Mouse (Mus musculus) cerebellum, adult 11-12 months (tissue): Measurements from ENCODE around the gene Tbxas1.

Source experiments
- DNase-seq: peaks from one replicate; pipeline ENCODE4 v3.0.0; 2022

The Tbxas1 gene

GRCm38 (mm10) chr6:38923870-38924817 is 48.9 kb downstream of the Tbxas1 start:
- no peak for DNase-seq

GRCm38 (mm10) chr6:38925719-38926118 is 50.5 kb downstream of the Tbxas1 start:
- no peak for DNase-seq

GRCm38 (mm10) chr6:38926135-38926962 is 51.1 kb downstream of the Tbxas1 start:
- no peak for DNase-seq

- DNase-seq: no peak
These were observed 51.8 kb downstream of the Tbxas1 start for GRCm38 (mm10) chr6:38926963-38927361.

GRCm38 (mm10) chr6:38928489-38928888 is 53.3 kb downstream of the Tbxas1 start:
- DNase-seq: no peak

- no peak for DNase-seq
These were observed 60.8 kb downstream of the Tbxas1 start for GRCm38 (mm10) chr6:38936009-38936408.

- no peak for DNase-seq
These were observed 63.2 kb downstream of the Tbxas1 start for GRCm38 (mm10) chr6:38938421-38938820.

GRCm38 (mm10) chr6:38939096-38939495 is 63.9 kb downstream of the Tbxas1 start:
- no peak for DNase-seq

GRCm38 (mm10) chr6:38941016-38941415 is 65.8 kb downstream of the Tbxas1 start:
- no peak for DNase-seq

GRCm38 (mm10) chr6:38942771-38943170 is 67.6 kb downstream of the Tbxas1 start:
- no peak for DNase-seq

GRCm38 (mm10) chr6:38944392-38944791 is 69.2 kb downstream of the Tbxas1 start:
- DNase-seq: no peak

- DNase-seq: no peak
These were observed 69.6 kb downstream of the Tbxas1 start for GRCm38 (mm10) chr6:38944826-38945225.

- no peak for DNase-seq
These were observed 70.5 kb downstream of the Tbxas1 start for GRCm38 (mm10) chr6:38945681-38946080.

GRCm38 (mm10) chr6:38947282-38947681 is 72.1 kb downstream of the Tbxas1 start:
- peak; percentile 8 for DNase-seq

- no peak for DNase-seq
These were observed 74.5 kb downstream of the Tbxas1 start for GRCm38 (mm10) chr6:38949683-38950161.

GRCm38 (mm10) chr6:38950341-38950740 is 75.1 kb downstream of the Tbxas1 start:
- DNase-seq: no peak

- DNase-seq: no peak
These were observed 75.6 kb downstream of the Tbxas1 start for GRCm38 (mm10) chr6:38950838-38951237.

- DNase-seq: no peak
These were observed 81.4 kb downstream of the Tbxas1 start for GRCm38 (mm10) chr6:38956641-38957040.

GRCm38 (mm10) chr6:38957246-38957645 is 82.0 kb downstream of the Tbxas1 start:
- DNase-seq: no peak

GRCm38 (mm10) chr6:38959502-38959901 is 84.3 kb downstream of the Tbxas1 start:
- DNase-seq: no peak

GRCm38 (mm10) chr6:38960367-38960766 is 85.2 kb downstream of the Tbxas1 start:
- DNase-seq: peak; percentile 21

- DNase-seq: peak; percentile 52
These were observed 85.7 kb downstream of the Tbxas1 start for GRCm38 (mm10) chr6:38960791-38961426.

GRCm38 (mm10) chr6:38961427-38962033 is 86.3 kb downstream of the Tbxas1 start:
- no peak for DNase-seq
